Mouse (Mus musculus) olfactory bulb, adult 2 months (tissue): ENCODE measurements at regions not wholly inside any gene's neighbourhood (a gene's known extent, or its start where the extent isn't known, plus 50 kb on each side); places are given as distances from the start of the nearest gene placed in this dataset.

Source experiments
- H3K27ac ChIP-seq: fragments of 200-500 bp; 2 replicates; pipeline ENCODE4 v1.5.1; 2012; ENCODE audit warnings: low read depth, low read length; ENCODE audit not compliant: insufficient read depth
- H3K4me1 ChIP-seq: fragments of 200-500 bp; 2 replicates; pipeline ENCODE4 v1.6.1; 2012; ENCODE audit warnings: low read length; ENCODE audit not compliant: control insufficient read depth, insufficient read depth
- H3K4me3 ChIP-seq: fragments of 200-500 bp; 2 replicates; pipeline ENCODE4 v1.5.1; 2012; ENCODE audit warnings: mild to moderate bottlenecking, low read depth, low read length, moderate library complexity; ENCODE audit not compliant: insufficient read depth
- CTCF ChIP-seq: fragments of 200-500 bp; IDR thresholded peaks from 2 replicates; pipeline ENCODE4 v1.5.1; 2012; ENCODE audit warnings: low read depth, mild to moderate bottlenecking, low read length, moderate library complexity; ENCODE audit not compliant: insufficient read depth
- POLR2A ChIP-seq: fragments of 200-500 bp; IDR thresholded peaks from 2 replicates; pipeline ENCODE4 v1.6.1; 2012; ENCODE audit warnings: mild to moderate bottlenecking, low read depth, low read length, moderate library complexity; ENCODE audit not compliant: insufficient read depth
- WGBS: fragments of 180-500 bp; shearing (Covaris S2); methylation state at CpG from one replicate; pipeline ENCODE4 v1.1.7; 2018; 5-methylcytosine and 5-hydroxymethylcytosine counted together

- WGBS: 56% methylated on average over 14 of the region's 14 CpGs
- Histone ChIP-seq H3K4me1 (peaks cover 14% of the 10 kb centered on the region), H3K27ac (0 out of 2 replicates have a peak overlapping the region, but pooled peaks have one; percentile 15), H3K4me3 (no peak overlapping the region)
- TF ChIP-seq POLR2A (no peak), CTCF (no peak)
Measured at GRCm38 (mm10) chr14:120140791-120141747, 98.8 kb upstream of the Oxgr1 start.

GRCm38 (mm10) chr14:120142281-120142680, 100.0 kb upstream of the Oxgr1 start:
- Histone ChIP-seq H3K4me3 (no peak overlapping the region), H3K27ac (no peak overlapping the region), H3K4me1 (peaks cover 14% of the 10 kb centered on the region)
- 69% methylated on average over 4 of the region's 4 CpGs for WGBS
- TF ChIP-seq POLR2A (no peak), CTCF (no peak)

GRCm38 (mm10) chr14:120144451-120144850, 102.2 kb upstream of the Oxgr1 start:
- TF ChIP-seq CTCF: no peak
- TF ChIP-seq POLR2A: no peak
- WGBS: 71% methylated on average over 6 of the region's 6 CpGs
- no peak overlapping the region for H3K27ac ChIP-seq

GRCm38 (mm10) chr14:120146312-120146711, 104.1 kb upstream of the Oxgr1 start:
- no peak for TF ChIP-seq CTCF
- no peak for TF ChIP-seq POLR2A
- 87% methylated on average over 11 of the region's 11 CpGs for WGBS
- H3K4me3 ChIP-seq: no peak overlapping the region
- peaks cover 16% of the 10 kb centered on the region for H3K4me1 ChIP-seq
- H3K27ac ChIP-seq: no peak overlapping the region

More at GRCm38 (mm10) chr14:120144451-120144850, 102.2 kb upstream of the Oxgr1 start:
- Histone ChIP-seq H3K4me1 (peaks cover 16% of the 10 kb centered on the region), H3K4me3 (no peak overlapping the region)

GRCm38 (mm10) chr14:120146908-120147770, 104.9 kb upstream of the Oxgr1 start:
- WGBS: 81% methylated on average over 8 of the region's 8 CpGs
- Histone ChIP-seq H3K27ac (no peak overlapping the region), H3K4me3 (no peak overlapping the region), H3K4me1 (peaks cover 14% of the 10 kb centered on the region)
- TF ChIP-seq CTCF (no peak), POLR2A (no peak)

GRCm38 (mm10) chr14:120148803-120149202, 106.6 kb upstream of the Oxgr1 start:
- TF ChIP-seq POLR2A (no peak), CTCF (no peak)
- H3K4me1 ChIP-seq: peaks cover 14% of the 10 kb centered on the region
- H3K27ac ChIP-seq: peak overlapping the region; percentile 82
- H3K4me3 ChIP-seq: no peak overlapping the region
- WGBS: 61% methylated on average over 11 of the region's 11 CpGs

- Histone ChIP-seq H3K4me3 (0 out of 2 replicates have a peak overlapping the region, but pooled peaks have one; percentile 2), H3K4me1 (peaks cover 15% of the 10 kb centered on the region), H3K27ac (peak overlapping the region; percentile 82)
- WGBS: 33% methylated on average over 11 of the region's 11 CpGs
- no peak for TF ChIP-seq CTCF
- TF ChIP-seq POLR2A: no peak; the same call in 1 of the 2 replicates
Measured at GRCm38 (mm10) chr14:120149341-120149741, 107.1 kb upstream of the Oxgr1 start.

- Histone ChIP-seq H3K27ac (no peak overlapping the region), H3K4me1 (peaks cover 17% of the 10 kb centered on the region), H3K4me3 (no peak overlapping the region)
- WGBS: 83% methylated on average over 1 of the region's 1 CpGs
- TF ChIP-seq CTCF (no peak), POLR2A (no peak)
Measured at GRCm38 (mm10) chr14:120150589-120150988, 108.4 kb upstream of the Oxgr1 start.

- peak overlapping the region; percentile 61; the same call in 1 of the 2 replicates for H3K27ac ChIP-seq
- TF ChIP-seq POLR2A (no peak), CTCF (no peak)
- H3K4me1 ChIP-seq: peaks cover 20% of the 10 kb centered on the region
- H3K4me3 ChIP-seq: no peak overlapping the region
- 69% methylated on average over 7 of the region's 7 CpGs for WGBS
Measured at GRCm38 (mm10) chr14:120154413-120154812, 112.2 kb upstream of the Oxgr1 start.
